Mouse (Mus musculus) liver, adult 2 months (tissue): ENCODE measurements at regions not wholly inside any gene's neighbourhood (a gene's known extent, or its start where the extent isn't known, plus 50 kb on each side); places are given as distances from the start of the nearest gene placed in this dataset.

Source experiments
- DNase-seq: peaks from one replicate; pipeline ENCODE4 v3.0.0-alpha.2; 2011; ENCODE audit warnings: low read depth, low spot score; ENCODE audit errors: extremely low read depth
- H3K27ac ChIP-seq: fragments of 200-500 bp; replicated peaks from 2 replicates; pipeline ENCODE4 v1.5.1; 2012; ENCODE audit warnings: low read depth, mild to moderate bottlenecking, control low read depth, inconsistent platforms, low read length; ENCODE audit not compliant: insufficient read depth
- H3K27me3 ChIP-seq: fragments of 200-500 bp; 2 replicates; pipeline ENCODE4 v1.6.1; 2012; ENCODE audit warnings: mild to moderate bottlenecking, moderate library complexity, low read length, inconsistent platforms; ENCODE audit not compliant: control insufficient read depth, insufficient read depth
- H3K36me3 ChIP-seq: fragments of 200-500 bp; 2 replicates; pipeline ENCODE4 v1.6.1; 2012; ENCODE audit warnings: low read length, inconsistent platforms; ENCODE audit not compliant: control insufficient read depth, insufficient read depth
- H3K4me1 ChIP-seq: fragments of 200-500 bp; 2 replicates; pipeline ENCODE4 v1.6.1; 2011; ENCODE audit warnings: low read length; ENCODE audit not compliant: control insufficient read depth, insufficient read depth
- H3K4me3 ChIP-seq: fragments of 200-500 bp; 2 replicates; pipeline ENCODE4 v1.5.1; 2011; ENCODE audit warnings: low read depth, mild to moderate bottlenecking, control low read depth, low read length, moderate library complexity; ENCODE audit not compliant: insufficient read depth
- H3K79me2 ChIP-seq: fragments of 200-500 bp; 2 replicates; pipeline ENCODE4 v1.6.1; 2012; ENCODE audit warnings: inconsistent platforms, mild to moderate bottlenecking, low read length, moderate library complexity; ENCODE audit not compliant: control insufficient read depth, insufficient read depth
- H3K9ac ChIP-seq: fragments of 200-500 bp; 2 replicates; pipeline ENCODE4 v1.6.1; 2012; ENCODE audit warnings: low read depth, mild to moderate bottlenecking, control low read depth, inconsistent platforms, low read length
- CTCF ChIP-seq: fragments of 200-500 bp; IDR thresholded peaks from 2 replicates; pipeline ENCODE4 v1.5.1; 2011; ENCODE audit warnings: low read depth, low read length, control low read depth
- POLR2A ChIP-seq: fragments of 200-500 bp; IDR thresholded peaks from 2 replicates; pipeline ENCODE4 v1.6.1; 2011; ENCODE audit warnings: low read length, control low read depth; ENCODE audit not compliant: insufficient read depth; ENCODE audit errors: extremely low read depth
- WGBS: fragments of 180-500 bp; shearing (Covaris S2); methylation state at CpG from one replicate; pipeline ENCODE4 v1.1.7; 2018; 5-methylcytosine and 5-hydroxymethylcytosine counted together

DNA sequence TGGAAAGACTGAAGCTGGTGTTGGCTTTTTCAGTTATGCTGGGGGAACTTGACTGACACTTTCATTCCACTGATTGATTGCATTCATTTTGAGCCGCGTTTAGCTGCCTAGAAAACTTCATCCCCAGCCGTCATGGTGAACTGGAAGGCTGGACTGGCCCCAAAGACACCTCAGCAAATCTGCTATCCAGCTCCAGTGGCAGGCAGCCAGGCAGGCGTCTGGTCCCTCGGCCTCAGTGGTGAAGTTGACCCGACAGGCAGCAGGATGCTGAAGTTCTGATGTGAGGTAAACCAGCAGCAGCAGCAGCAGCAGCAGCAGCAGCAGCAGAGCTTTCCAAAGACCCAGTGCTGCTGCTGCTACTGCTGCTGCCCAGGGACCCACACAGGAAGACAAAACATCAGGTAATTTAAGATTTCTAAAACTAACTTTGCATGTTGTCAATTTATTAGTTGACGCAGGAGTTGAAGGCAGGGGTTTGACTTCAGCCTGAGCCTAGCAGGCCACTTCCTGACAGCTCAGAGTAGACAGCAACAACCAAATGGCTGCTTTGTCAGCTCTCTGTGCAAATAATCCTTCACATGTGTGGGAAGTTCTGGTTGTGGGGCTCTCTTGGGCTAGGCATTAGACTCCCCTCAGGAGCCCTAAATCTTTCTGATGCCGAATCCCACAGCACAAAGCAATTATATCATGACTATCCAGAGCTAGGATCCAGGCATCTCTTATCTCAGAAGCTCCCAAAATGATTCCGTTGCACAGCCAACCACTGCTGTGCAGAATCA, 200.4 kb upstream of the Nhs start:
- Histone ChIP-seq H3K4me1 (no peaks in the 10 kb centered on the region), H3K79me2 (no peaks in the 10 kb centered on the region), H3K27me3 (no peaks in the 10 kb centered on the region), H3K9ac (no peak overlapping the region), H3K36me3 (no peaks in the 10 kb centered on the region), H3K27ac (no peak overlapping the region), H3K4me3 (no peak overlapping the region)
- WGBS, result 52% methylated on average over 9 of the region's 9 CpGs
- TF ChIP-seq CTCF (no peak), POLR2A (no peak)
- no peak for DNase-seq

DNA sequence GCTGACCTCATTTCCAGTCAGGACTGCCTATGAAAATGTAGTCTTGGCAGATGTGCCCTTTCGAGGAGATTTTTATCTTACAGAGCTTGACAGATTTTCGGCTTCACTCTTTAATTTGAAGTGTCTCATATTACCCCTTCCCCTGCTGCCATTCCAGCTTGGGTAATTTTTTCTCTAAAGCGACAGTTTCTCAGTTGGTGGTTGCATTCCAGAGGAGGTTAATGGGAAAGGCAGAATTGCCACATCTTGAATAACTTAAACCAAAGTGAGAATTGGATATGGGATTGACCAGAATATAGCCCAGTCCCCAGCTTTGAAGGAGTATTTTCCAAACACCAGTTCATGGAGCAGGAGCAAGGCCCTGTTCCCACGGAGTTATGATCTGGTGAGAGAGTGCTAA, 188.8 kb upstream of the Nhs start:
- WGBS, result 59% methylated on average over 4 of the region's 4 CpGs

DNA sequence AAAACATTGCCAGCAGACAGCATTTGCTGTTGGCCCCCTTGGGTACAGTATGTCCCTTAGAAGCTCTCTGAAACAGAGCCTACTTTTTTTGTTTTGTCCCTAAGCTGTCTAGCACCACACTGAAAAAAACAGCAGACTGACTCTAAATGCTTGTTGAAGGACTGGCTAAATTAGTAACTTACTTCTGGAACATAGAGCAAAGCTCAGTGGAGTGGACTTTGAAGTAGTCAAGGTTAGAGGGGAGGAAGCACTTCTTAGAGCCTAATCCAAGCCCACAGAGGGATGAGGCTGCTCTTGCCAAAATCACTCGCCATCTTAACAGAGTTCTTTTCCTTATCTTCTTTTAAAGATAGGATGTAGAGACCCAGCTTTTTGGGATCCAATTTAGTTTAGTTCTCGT, 188.4 kb upstream of the Nhs start:
- Histone ChIP-seq H3K27me3 (no peaks in the 10 kb centered on the region), H3K4me1 (no peaks in the 10 kb centered on the region), H3K79me2 (no peaks in the 10 kb centered on the region), H3K27ac (no peak overlapping the region), H3K36me3 (no peaks in the 10 kb centered on the region), H3K9ac (no peak overlapping the region), H3K4me3 (no peak overlapping the region)
- WGBS, result 39% methylated on average over 2 of the region's 2 CpGs
- DNase-seq, result no peak
- TF ChIP-seq CTCF (no peak), POLR2A (no peak)

More for the DNA sequence above, 188.8 kb upstream of the Nhs start:
- no peaks in the 10 kb centered on the region for H3K4me1 ChIP-seq
- no peaks in the 10 kb centered on the region for H3K27me3 ChIP-seq
- no peak overlapping the region for H3K9ac ChIP-seq
- TF ChIP-seq POLR2A, result no peak
- no peak for TF ChIP-seq CTCF
- H3K79me2 ChIP-seq, result no peaks in the 10 kb centered on the region
- no peaks in the 10 kb centered on the region for H3K36me3 ChIP-seq
- H3K27ac ChIP-seq, result no peak overlapping the region
- DNase-seq, result no peak
- H3K4me3 ChIP-seq, result no peak overlapping the region

- H3K27ac ChIP-seq, result no peak overlapping the region
- 76% methylated on average over 3 of the region's 3 CpGs for WGBS
- no peaks in the 10 kb centered on the region for H3K79me2 ChIP-seq
- no peaks in the 10 kb centered on the region for H3K27me3 ChIP-seq
- H3K4me1 ChIP-seq, result no peaks in the 10 kb centered on the region
- no peak for TF ChIP-seq POLR2A
- TF ChIP-seq CTCF, result no peak
- no peaks in the 10 kb centered on the region for H3K36me3 ChIP-seq
- no peak for DNase-seq
- no peak overlapping the region for H3K4me3 ChIP-seq
- no peak overlapping the region for H3K9ac ChIP-seq
Measured at GRCm38 (mm10) chrX:162345497-162346143, 186.1 kb upstream of the Nhs start.

DNA sequence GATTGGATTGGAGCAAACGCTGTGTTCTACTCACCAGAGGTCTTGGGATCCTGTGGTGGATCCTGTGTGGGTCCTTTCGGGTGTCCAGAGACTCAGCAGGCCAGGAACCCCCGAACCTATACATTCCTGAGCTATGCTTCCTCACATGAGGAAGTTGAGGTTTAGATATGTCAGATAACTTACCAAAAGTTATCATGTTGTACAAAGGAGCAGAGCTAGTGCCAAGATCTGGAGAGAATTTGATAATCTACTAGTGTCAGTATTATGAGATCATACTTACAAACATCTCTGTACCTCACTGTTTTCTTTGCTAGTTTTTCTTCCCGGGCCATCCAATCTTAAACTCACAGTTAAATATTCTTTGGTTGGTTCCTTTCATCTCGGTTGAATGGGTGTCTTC, 172.6 kb upstream of the Nhs start:
- H3K9ac ChIP-seq, result no peak overlapping the region
- H3K27ac ChIP-seq, result no peak overlapping the region
- H3K4me1 ChIP-seq, result no peaks in the 10 kb centered on the region
- no peak for DNase-seq
- H3K79me2 ChIP-seq, result no peaks in the 10 kb centered on the region
- H3K4me3 ChIP-seq, result no peak overlapping the region
- no peaks in the 10 kb centered on the region for H3K27me3 ChIP-seq
- H3K36me3 ChIP-seq, result no peaks in the 10 kb centered on the region
- TF ChIP-seq POLR2A, result no peak
- no peak for TF ChIP-seq CTCF
- WGBS, result 85% methylated on average over 5 of the region's 5 CpGs

- H3K36me3 ChIP-seq, result no peaks in the 10 kb centered on the region
- WGBS, result 44% methylated on average over 2 of the region's 2 CpGs
- no peaks in the 10 kb centered on the region for H3K4me1 ChIP-seq
- H3K4me3 ChIP-seq, result no peak overlapping the region
- no peaks in the 10 kb centered on the region for H3K27me3 ChIP-seq
- no peak overlapping the region for H3K9ac ChIP-seq
- DNase-seq, result no peak
- TF ChIP-seq CTCF (no peak), POLR2A (no peak)
- no peak overlapping the region for H3K27ac ChIP-seq
- H3K79me2 ChIP-seq, result no peaks in the 10 kb centered on the region
Measured at GRCm38 (mm10) chrX:162307646-162308045, 148.1 kb upstream of the Nhs start.
